Mouse (Mus musculus) 416B (cell line): Measurements from ENCODE around the gene Optn.
"Not testable (repeated sequence)": the region's sequence is repeated elsewhere in the genome, so short reads cannot be mapped to it uniquely, and the experiment has no call there.

ENCODE experiments used
- DNase-seq: peaks from one replicate; pipeline ENCODE4 v3.0.0; 2011; ENCODE audit warnings: low read depth

Optn gene

GRCm38 (mm10) chr2:5063299-5064205 lies at the start of gene Optn:
Gene Optn, minus strand, starts transcription at chr2:5064051.
- no peak for DNase-seq

GRCm38 (mm10) chr2:5112785-5113291 lies 49.0 kb upstream of the Optn start:
- DNase-seq: no peak

GRCm38 (mm10) chr2:5102891-5103290 lies 39.0 kb upstream of the Optn start:
- no peak for DNase-seq

GRCm38 (mm10) chr2:5101743-5102245 lies 37.9 kb upstream of the Optn start:
- DNase-seq: no peak

GRCm38 (mm10) chr2:5099176-5099575 lies 35.3 kb upstream of the Optn start:
- DNase-seq: no peak

GRCm38 (mm10) chr2:5097786-5098445 lies 34.1 kb upstream of the Optn start:
- no peak for DNase-seq

GRCm38 (mm10) chr2:5095316-5095715 lies 31.5 kb upstream of the Optn start:
- no peak for DNase-seq

GRCm38 (mm10) chr2:5094876-5095275 lies 31.0 kb upstream of the Optn start:
- no peak for DNase-seq

GRCm38 (mm10) chr2:5090385-5090784 lies 26.5 kb upstream of the Optn start:
- DNase-seq: peak; percentile 56

- DNase-seq: no peak
Observed at GRCm38 (mm10) chr2:5087667-5088066, 23.8 kb upstream of the Optn start.

- no peak for DNase-seq
Observed at GRCm38 (mm10) chr2:5083739-5084138, 19.9 kb upstream of the Optn start.

- peak; percentile 37 for DNase-seq
Observed at GRCm38 (mm10) chr2:5080053-5080787, 16.4 kb upstream of the Optn start.

GRCm38 (mm10) chr2:5077937-5078336 lies 14.1 kb upstream of the Optn start:
- DNase-seq: no peak

GRCm38 (mm10) chr2:5077490-5077889 lies 13.6 kb upstream of the Optn start:
- no peak for DNase-seq

GRCm38 (mm10) chr2:5075856-5076255 lies 12.0 kb upstream of the Optn start:
- DNase-seq: no peak

GRCm38 (mm10) chr2:5075432-5075831 lies 11.6 kb upstream of the Optn start:
- DNase-seq: no peak

- DNase-seq: no peak
Observed at GRCm38 (mm10) chr2:5073785-5074184, 9.9 kb upstream of the Optn start.

GRCm38 (mm10) chr2:5067951-5068350 lies 4.1 kb upstream of the Optn start:
- peak; percentile 58 for DNase-seq

- not testable (repeated sequence) for DNase-seq
Observed at GRCm38 (mm10) chr2:5067254-5067653, 3.4 kb upstream of the Optn start.

GRCm38 (mm10) chr2:5064247-5064646 lies 396 bp upstream of the Optn start:
- no peak for DNase-seq

- no peak for DNase-seq
Observed at GRCm38 (mm10) chr2:5062496-5063298, 1.2 kb downstream of the Optn start.
